Mouse (Mus musculus) lung, embryonic 16.5 days (tissue): ENCODE data around the gene Thy1. TPM values are rescaled to one million over a fixed set of nuclear protein-coding genes. Genes with fewer than 3 reads are reported as not detected.

Experiments
- ATAC-seq: fragments of 200-750 bp; cut with Nextera tagmentation; 2 replicates; pipeline ENCODE4 v1.8.0; 2017; ENCODE audit warnings: low read depth, mild to moderate bottlenecking, moderate library complexity
- H3K27ac ChIP-seq: fragments of 300-500 bp; sonication (generic); 2 replicates; pipeline ENCODE4 v1.5.1; 2014; ENCODE audit warnings: mild to moderate bottlenecking, control low read depth, low read length
- H3K27me3 ChIP-seq: fragments of 300-500 bp; sonication (generic); 2 replicates; pipeline ENCODE4 v1.6.1; 2014; ENCODE audit warnings: low read depth, low read length, mixed read lengths; ENCODE audit not compliant: control insufficient read depth, insufficient read depth
- H3K36me3 ChIP-seq: fragments of 300-500 bp; sonication (generic); 2 replicates; pipeline ENCODE4 v1.6.1; 2014; ENCODE audit warnings: low read length; ENCODE audit not compliant: control insufficient read depth, insufficient read depth
- H3K4me1 ChIP-seq: fragments of 300-500 bp; sonication (generic); replicated peaks from 2 replicates; pipeline ENCODE4 v1.6.1; 2014; ENCODE audit warnings: low read length, mixed read lengths; ENCODE audit not compliant: control insufficient read depth, insufficient read depth
- H3K4me2 ChIP-seq: fragments of 300-500 bp; sonication (generic); 2 replicates; pipeline ENCODE4 v1.6.1; 2014; ENCODE audit warnings: low read depth, low read length, control low read depth
- H3K4me3 ChIP-seq: fragments of 300-500 bp; sonication (generic); 2 replicates; pipeline ENCODE4 v1.5.1; 2014; ENCODE audit warnings: mild to moderate bottlenecking, low read length, control low read depth
- H3K9ac ChIP-seq: fragments of 300-500 bp; sonication (generic); 2 replicates; pipeline ENCODE4 v1.6.1; 2014; ENCODE audit warnings: low read length, control low read depth
- H3K9me3 ChIP-seq: fragments of 300-500 bp; sonication (generic); 2 replicates; pipeline ENCODE4 v1.6.1; 2016; ENCODE audit warnings: low read length; ENCODE audit not compliant: control insufficient read depth
- WGBS: fragments of 180-500 bp; shearing (Covaris S2); extraction: QIAGEN DNeasy Blood & Tissue Kit; methylation state at CpG from one replicate; pipeline ENCODE4 v1.1.7; 2014; 5-methylcytosine and 5-hydroxymethylcytosine counted together
- polyA plus RNA-seq: library from polyadenylated mRNA; unstranded; fragments of >200 nt; fragmentation: Nextera tagmentation; extraction: Ambion mirVana; gene quantifications from 2 replicates; pipeline ENCODE4 v1.2.1, GENCODE M21; 2015

Gene Thy1
- polyA plus RNA-seq, 1 experiment from 2014 or later: 2.4 TPM

GRCm38 (mm10) chr9:44077266-44077910 is 34.2 kb downstream of the Thy1 start:
- peaks cover 15% of the 10 kb centered on the region for H3K4me1 ChIP-seq
- H3K36me3 ChIP-seq: no peaks in the 10 kb centered on the region
- H3K4me2 ChIP-seq: no peak overlapping the region
- H3K9ac ChIP-seq: no peak overlapping the region
- H3K27me3 ChIP-seq: no peaks in the 10 kb centered on the region; the same call in 1 of the 2 replicates
- no peak overlapping the region for H3K4me3 ChIP-seq
- H3K9me3 ChIP-seq: no peaks in the 10 kb centered on the region
- 80% methylated on average over 11 of the region's 11 CpGs for WGBS
- ATAC-seq: no peak
- no peak overlapping the region for H3K27ac ChIP-seq

GRCm38 (mm10) chr9:44078136-44078797 is 35.1 kb downstream of the Thy1 start:
- Histone ChIP-seq H3K4me3 (no peak overlapping the region), H3K27ac (peak overlapping the region; percentile 47), H3K27me3 (peaks cover 3% of the 10 kb centered on the region; the same call in 1 of the 2 replicates), H3K4me2 (peak overlapping the region; percentile 25), H3K9me3 (no peaks in the 10 kb centered on the region), H3K36me3 (no peaks in the 10 kb centered on the region), H3K9ac (no peak overlapping the region), H3K4me1 (peaks cover 15% of the 10 kb centered on the region)
- ATAC-seq: no peak
- 76% methylated on average over 10 of the region's 10 CpGs for WGBS

- no peak overlapping the region for H3K9ac ChIP-seq
- no peak overlapping the region for H3K4me3 ChIP-seq
- no peaks in the 10 kb centered on the region for H3K36me3 ChIP-seq
- ATAC-seq: peak; percentile 90
- H3K9me3 ChIP-seq: no peaks in the 10 kb centered on the region
- 22% methylated on average over 14 of the region's 16 CpGs for WGBS
- H3K4me2 ChIP-seq: peak overlapping the region; percentile 25
- peaks cover 24% of the 10 kb centered on the region for H3K4me1 ChIP-seq
- H3K27ac ChIP-seq: peak overlapping the region; percentile 47
- peaks cover 8% of the 10 kb centered on the region for H3K27me3 ChIP-seq
These were observed 36.0 kb downstream of the Thy1 start for GRCm38 (mm10) chr9:44078955-44079756.

GRCm38 (mm10) chr9:44079997-44080780 is 37.0 kb downstream of the Thy1 start:
- H3K27me3 ChIP-seq: peaks cover 10% of the 10 kb centered on the region
- no peak for ATAC-seq
- H3K9me3 ChIP-seq: no peaks in the 10 kb centered on the region
- no peak overlapping the region for H3K9ac ChIP-seq
- H3K4me1 ChIP-seq: peaks cover 29% of the 10 kb centered on the region
- WGBS: 53% methylated on average over 10 of the region's 10 CpGs
- no peak overlapping the region for H3K4me3 ChIP-seq
- H3K27ac ChIP-seq: no peak overlapping the region
- no peak overlapping the region for H3K4me2 ChIP-seq
- no peaks in the 10 kb centered on the region for H3K36me3 ChIP-seq

- Histone ChIP-seq H3K27me3 (peaks cover 12% of the 10 kb centered on the region), H3K4me3 (no peak overlapping the region), H3K9ac (no peak overlapping the region), H3K9me3 (no peaks in the 10 kb centered on the region), H3K4me1 (peaks cover 32% of the 10 kb centered on the region), H3K36me3 (no peaks in the 10 kb centered on the region), H3K27ac (no peak overlapping the region), H3K4me2 (no peak overlapping the region)
- WGBS: 60% methylated on average over 5 of the region's 5 CpGs
- ATAC-seq: no peak
These were observed 37.8 kb downstream of the Thy1 start for GRCm38 (mm10) chr9:44080953-44081352.

- H3K9me3 ChIP-seq: no peaks in the 10 kb centered on the region
- H3K4me2 ChIP-seq: no peak overlapping the region
- H3K9ac ChIP-seq: no peak overlapping the region
- H3K27ac ChIP-seq: no peak overlapping the region
- WGBS: 73% methylated on average over 5 of the region's 5 CpGs
- peaks cover 32% of the 10 kb centered on the region for H3K4me1 ChIP-seq
- H3K36me3 ChIP-seq: no peaks in the 10 kb centered on the region
- no peak overlapping the region for H3K4me3 ChIP-seq
- H3K27me3 ChIP-seq: peaks cover 13% of the 10 kb centered on the region
- no peak for ATAC-seq
These were observed 38.4 kb downstream of the Thy1 start for GRCm38 (mm10) chr9:44081581-44081980.

GRCm38 (mm10) chr9:44082266-44082665 is 39.1 kb downstream of the Thy1 start:
- ATAC-seq: no peak
- Histone ChIP-seq H3K9me3 (no peaks in the 10 kb centered on the region), H3K4me1 (peaks cover 33% of the 10 kb centered on the region), H3K36me3 (no peaks in the 10 kb centered on the region), H3K4me3 (no peak overlapping the region), H3K9ac (no peak overlapping the region), H3K4me2 (no peak overlapping the region), H3K27ac (no peak overlapping the region), H3K27me3 (peaks cover 16% of the 10 kb centered on the region)
- 91% methylated on average over 5 of the region's 5 CpGs for WGBS

GRCm38 (mm10) chr9:44083392-44084121 is 40.4 kb downstream of the Thy1 start:
- Histone ChIP-seq H3K4me2 (peak overlapping the region; percentile 99), H3K27me3 (peaks cover 18% of the 10 kb centered on the region), H3K9me3 (no peaks in the 10 kb centered on the region), H3K36me3 (no peaks in the 10 kb centered on the region), H3K27ac (no peak overlapping the region), H3K4me1 (peaks cover 39% of the 10 kb centered on the region), H3K9ac (no peak overlapping the region), H3K4me3 (peak overlapping the region; percentile 65)
- WGBS: 8% methylated on average over 23 of the region's 23 CpGs
- ATAC-seq: 0 out of 2 replicates have a peak, but pooled peaks have one; percentile 3
